Mouse (Mus musculus) thymus, adult 18-20 months (tissue): Measurements from ENCODE around the gene Pde10a.

Source experiments
- DNase-seq, 2 experiments: peaks; one replicate each; pipeline ENCODE4 v3.0.0; 2022; ENCODE audit warnings: mixed read lengths in 2 of 2

Gene Pde10a

GRCm38 (mm10) chr17:8525971-8526740, 984 bp downstream of the Pde10a start:
- DNase-seq = no peak

- DNase-seq = no peak
Observed at GRCm38 (mm10) chr17:8526815-8527261, 1.7 kb downstream of the Pde10a start.

- DNase-seq = no peak
Observed at GRCm38 (mm10) chr17:8528641-8529040, 3.5 kb downstream of the Pde10a start.

- DNase-seq = no peak
Observed at GRCm38 (mm10) chr17:8532609-8533008, 7.4 kb downstream of the Pde10a start.

GRCm38 (mm10) chr17:8533828-8534227, 8.7 kb downstream of the Pde10a start:
- DNase-seq = no peak

GRCm38 (mm10) chr17:8536522-8536921, 11.3 kb downstream of the Pde10a start:
- DNase-seq = no peak

GRCm38 (mm10) chr17:8538102-8538501, 12.9 kb downstream of the Pde10a start:
- DNase-seq = no peak

GRCm38 (mm10) chr17:8541974-8542538, 16.9 kb downstream of the Pde10a start:
- DNase-seq = no peak

GRCm38 (mm10) chr17:8546366-8546765, 21.2 kb downstream of the Pde10a start:
- no peak for DNase-seq

- no peak for DNase-seq
Observed at GRCm38 (mm10) chr17:8548733-8549132, 23.6 kb downstream of the Pde10a start.

GRCm38 (mm10) chr17:8551641-8552040, 26.5 kb downstream of the Pde10a start:
- DNase-seq = no peak

- no peak for DNase-seq
Observed at GRCm38 (mm10) chr17:8552346-8553035, 27.3 kb downstream of the Pde10a start.

GRCm38 (mm10) chr17:8553601-8554000, 28.4 kb downstream of the Pde10a start:
- DNase-seq = no peak

GRCm38 (mm10) chr17:8554219-8554618, 29.0 kb downstream of the Pde10a start:
- DNase-seq = no peak

- DNase-seq = no peak
Observed at GRCm38 (mm10) chr17:8555785-8556184, 30.6 kb downstream of the Pde10a start.

- no peak for DNase-seq
Observed at GRCm38 (mm10) chr17:8556223-8556622, 31.1 kb downstream of the Pde10a start.

- no peak for DNase-seq
Observed at GRCm38 (mm10) chr17:8557926-8558325, 32.8 kb downstream of the Pde10a start.

- DNase-seq = peak; percentile 33 to 57
Observed at GRCm38 (mm10) chr17:8562101-8562885, 37.1 kb downstream of the Pde10a start.

GRCm38 (mm10) chr17:8562886-8563280, 37.7 kb downstream of the Pde10a start:
- DNase-seq = peak; percentile 20 to 58

GRCm38 (mm10) chr17:8566850-8567249, 41.7 kb downstream of the Pde10a start, which contains the start of gene Gm17087:
Gene Gm17087 (minus strand): TSS chr17:8566950.
- DNase-seq = no peak

GRCm38 (mm10) chr17:8573542-8574260, 48.5 kb downstream of the Pde10a start:
- no peak for DNase-seq

GRCm38 (mm10) chr17:8580360-8580759, 55.2 kb downstream of the Pde10a start:
- no peak for DNase-seq
